Mouse (Mus musculus) testis, adult 2 months (tissue): ENCODE results near the gene Pcnx.

Experiments used
- CTCF ChIP-seq: fragments of 200-500 bp; IDR thresholded peaks from 2 replicates; pipeline ENCODE4 v1.5.1; 2012; ENCODE audit warnings: low read depth, mild to moderate bottlenecking, inconsistent platforms, low read length, moderate library complexity; ENCODE audit not compliant: control insufficient read depth, insufficient read depth, insufficient replicate concordance
- POLR2A ChIP-seq: fragments of 200-500 bp; IDR thresholded peaks from 2 replicates; pipeline ENCODE4 v1.6.1; 2012; ENCODE audit warnings: low read depth, mild to moderate bottlenecking, inconsistent platforms, low read length, moderate library complexity; ENCODE audit not compliant: control insufficient read depth

DNA sequence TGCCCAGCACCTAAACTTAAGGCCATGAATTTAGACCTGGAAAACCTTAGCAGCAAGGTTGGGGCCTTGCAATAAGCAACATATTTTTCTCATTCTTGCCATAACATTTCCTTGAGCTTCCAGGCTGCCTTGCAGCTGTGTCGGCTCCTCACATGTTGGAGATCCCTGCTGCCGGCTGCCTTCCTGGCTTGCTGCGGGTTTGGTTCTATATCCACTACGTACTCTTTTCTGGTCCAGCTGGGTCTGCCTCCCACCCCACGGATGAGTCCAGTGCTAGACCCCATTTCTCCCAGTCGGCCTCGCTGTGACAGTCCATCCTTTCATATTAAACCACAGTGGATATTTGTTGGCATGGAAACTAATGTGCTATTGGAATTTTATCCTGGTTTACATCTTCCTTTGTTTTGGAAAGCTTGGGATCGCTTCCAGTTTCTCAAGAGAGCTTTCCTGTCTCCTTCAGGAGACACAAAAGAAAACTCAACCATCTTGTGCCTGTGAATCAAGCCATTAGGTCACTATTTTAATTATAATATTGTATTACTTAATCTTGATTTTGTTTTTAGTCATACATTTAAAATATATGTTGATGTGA is 1.7 kb upstream of the Pcnx start:
- TF ChIP-seq CTCF = no peak
- no peak for TF ChIP-seq POLR2A
